Mouse (Mus musculus) forebrain, postnatal 0 days (tissue): ENCODE data around the gene Rab33b. TPM values are rescaled to one million over a fixed set of nuclear protein-coding genes. Genes with fewer than 3 reads are reported as not detected.

ENCODE experiments used
- ATAC-seq: fragments of 200-750 bp; cut with Nextera tagmentation; 2 replicates; pipeline ENCODE4 v1.8.0; 2017; ENCODE audit warnings: mild to moderate bottlenecking, moderate library complexity
- DNase-seq: peaks from one replicate; pipeline ENCODE4 v3.0.0-alpha.2; 2015
- H3K27ac ChIP-seq: fragments of 300-500 bp; sonication (generic); 2 replicates; pipeline ENCODE4 v1.5.1; 2014; ENCODE audit warnings: low read depth, mild to moderate bottlenecking, antibody characterized with exemption, low read length, moderate library complexity, mixed read lengths
- H3K27me3 ChIP-seq: fragments of 300-500 bp; sonication (generic); 2 replicates; pipeline ENCODE4 v1.6.1; 2014; ENCODE audit warnings: mild to moderate bottlenecking, low read length, mixed read lengths; ENCODE audit not compliant: insufficient read depth
- H3K36me3 ChIP-seq: fragments of 300-500 bp; sonication (generic); 2 replicates; pipeline ENCODE4 v1.6.1; 2014; ENCODE audit warnings: mild to moderate bottlenecking, moderate library complexity; ENCODE audit not compliant: insufficient read depth
- H3K4me1 ChIP-seq: fragments of 300-500 bp; sonication (generic); 2 replicates; pipeline ENCODE4 v1.6.1; 2014; ENCODE audit warnings: antibody characterized with exemption; ENCODE audit not compliant: insufficient read depth
- H3K4me2 ChIP-seq: fragments of 300-500 bp; sonication (generic); 2 replicates; pipeline ENCODE4 v1.6.1; 2014; ENCODE audit warnings: low read depth, mild to moderate bottlenecking, moderate library complexity
- H3K4me3 ChIP-seq: fragments of 300-500 bp; sonication (generic); 2 replicates; pipeline ENCODE4 v1.5.1; 2014; ENCODE audit warnings: low read depth, low read length, mixed read lengths
- H3K9ac ChIP-seq: fragments of 300-500 bp; sonication (generic); 2 replicates; pipeline ENCODE4 v1.6.1; 2014; ENCODE audit warnings: mild to moderate bottlenecking
- H3K9me3 ChIP-seq: fragments of 300-500 bp; sonication (generic); 2 replicates; pipeline ENCODE4 v1.6.1; 2016; ENCODE audit warnings: low read length
- CTCF ChIP-seq: sonication (generic); IDR thresholded peaks from 2 replicates; pipeline ENCODE4 v1.5.1; 2016; ENCODE audit warnings: antibody characterized with exemption, control low read depth, low read depth
- WGBS: fragments of 180-500 bp; shearing (Covaris S2); extraction: QIAGEN DNeasy Blood & Tissue Kit; methylation state at CpG from one replicate; pipeline ENCODE4 v1.1.7; 2014; 5-methylcytosine and 5-hydroxymethylcytosine counted together
- polyA plus RNA-seq: library from polyadenylated mRNA; unstranded; fragments of >200 nt; fragmentation: Nextera tagmentation; extraction: Ambion mirVana; gene quantifications from 2 replicates; pipeline ENCODE4 v1.2.1, GENCODE M21; 2015
- total RNA-seq: library from RNA; depleted of rRNA; stranded (reverse); fragments of >200 nt; gene quantifications from 2 replicates; pipeline ENCODE4 v1.2.3, GENCODE M21; 2014

The Rab33b gene
- total and polyA plus RNA-seq, 2 experiments from 2014 or later = 32.8 to 41.0 TPM

- H3K4me3 ChIP-seq = no peak overlapping the region
- TF ChIP-seq CTCF = peak; percentile 77
- H3K4me1 ChIP-seq = no peaks in the 10 kb centered on the region
- ATAC-seq (peak; percentile 53), DNase-seq (peak; percentile 81)
- H3K9ac ChIP-seq = no peak overlapping the region
- WGBS = 32% methylated on average over 8 of the region's 8 CpGs
- no peaks in the 10 kb centered on the region for H3K9me3 ChIP-seq
- H3K36me3 ChIP-seq = no peaks in the 10 kb centered on the region
- H3K27ac ChIP-seq = no peak overlapping the region
- H3K27me3 ChIP-seq = no peaks in the 10 kb centered on the region
- H3K4me2 ChIP-seq = no peak overlapping the region
These were observed 27.2 kb downstream of the Rab33b start for GRCm38 (mm10) chr3:51510903-51511302.

GRCm38 (mm10) chr3:51511983-51512382 is 28.3 kb downstream of the Rab33b start:
- no peak for ATAC-seq
- no peak for DNase-seq
- Histone ChIP-seq H3K9me3 (no peaks in the 10 kb centered on the region), H3K9ac (no peak overlapping the region), H3K36me3 (no peaks in the 10 kb centered on the region), H3K4me1 (no peaks in the 10 kb centered on the region), H3K4me2 (no peak overlapping the region), H3K4me3 (no peak overlapping the region), H3K27ac (no peak overlapping the region), H3K27me3 (no peaks in the 10 kb centered on the region)
- no peak for TF ChIP-seq CTCF
- 90% methylated on average over 5 of the region's 5 CpGs for WGBS

- DNase-seq (no peak), ATAC-seq (no peak)
- Histone ChIP-seq H3K4me3 (no peak overlapping the region), H3K4me1 (no peaks in the 10 kb centered on the region), H3K36me3 (peaks cover 31% of the 10 kb centered on the region), H3K9me3 (no peaks in the 10 kb centered on the region), H3K27ac (no peak overlapping the region), H3K9ac (no peak overlapping the region), H3K27me3 (no peaks in the 10 kb centered on the region), H3K4me2 (no peak overlapping the region)
- WGBS = 72% methylated on average over 4 of the region's 4 CpGs
- TF ChIP-seq CTCF = no peak
These were observed 33.7 kb downstream of the Rab33b start for GRCm38 (mm10) chr3:51517467-51517866.

GRCm38 (mm10) chr3:51517878-51518762 is 34.4 kb downstream of the Rab33b start:
- H3K27ac ChIP-seq = no peak overlapping the region
- WGBS = 79% methylated on average over 12 of the region's 12 CpGs
- H3K4me1 ChIP-seq = no peaks in the 10 kb centered on the region
- H3K9me3 ChIP-seq = no peaks in the 10 kb centered on the region
- H3K9ac ChIP-seq = no peak overlapping the region
- H3K27me3 ChIP-seq = no peaks in the 10 kb centered on the region
- H3K4me3 ChIP-seq = no peak overlapping the region
- peaks cover 36% of the 10 kb centered on the region for H3K36me3 ChIP-seq
- DNase-seq = no peak
- TF ChIP-seq CTCF = no peak
- no peak for ATAC-seq
- no peak overlapping the region for H3K4me2 ChIP-seq

GRCm38 (mm10) chr3:51518763-51519121 is 35.0 kb downstream of the Rab33b start:
- H3K9me3 ChIP-seq = no peaks in the 10 kb centered on the region
- peaks cover 41% of the 10 kb centered on the region for H3K36me3 ChIP-seq
- no peak for TF ChIP-seq CTCF
- H3K4me1 ChIP-seq = no peaks in the 10 kb centered on the region
- WGBS = 75% methylated on average over 8 of the region's 8 CpGs
- no peak for ATAC-seq
- no peaks in the 10 kb centered on the region for H3K27me3 ChIP-seq
- DNase-seq = no peak
- no peak overlapping the region for H3K4me2 ChIP-seq
- no peak overlapping the region for H3K4me3 ChIP-seq
- H3K9ac ChIP-seq = no peak overlapping the region
- H3K27ac ChIP-seq = no peak overlapping the region

- no peak overlapping the region for H3K27ac ChIP-seq
- ATAC-seq (no peak), DNase-seq (no peak)
- no peak overlapping the region for H3K4me3 ChIP-seq
- no peaks in the 10 kb centered on the region for H3K27me3 ChIP-seq
- 93% methylated on average over 14 of the region's 14 CpGs for WGBS
- no peak overlapping the region for H3K9ac ChIP-seq
- H3K36me3 ChIP-seq = peaks cover 66% of the 10 kb centered on the region
- no peaks in the 10 kb centered on the region for H3K4me1 ChIP-seq
- no peak overlapping the region for H3K4me2 ChIP-seq
- TF ChIP-seq CTCF = no peak
- no peaks in the 10 kb centered on the region for H3K9me3 ChIP-seq
These were observed 37.5 kb downstream of the Rab33b start for GRCm38 (mm10) chr3:51521262-51521661.

- DNase-seq = no peak
- no peak overlapping the region for H3K27ac ChIP-seq
- H3K4me3 ChIP-seq = no peak overlapping the region
- H3K9me3 ChIP-seq = no peaks in the 10 kb centered on the region
- 84% methylated on average over 16 of the region's 16 CpGs for WGBS
- no peak for ATAC-seq
- H3K9ac ChIP-seq = no peak overlapping the region
- H3K4me2 ChIP-seq = no peak overlapping the region
- TF ChIP-seq CTCF = no peak
- no peaks in the 10 kb centered on the region for H3K27me3 ChIP-seq
- peaks cover 88% of the 10 kb centered on the region for H3K36me3 ChIP-seq
- no peaks in the 10 kb centered on the region for H3K4me1 ChIP-seq
These were observed 41.6 kb downstream of the Rab33b start for GRCm38 (mm10) chr3:51525186-51525785.
